Mouse (Mus musculus) lung, postnatal 0 days (tissue): ENCODE measurements around the gene Eva1a. TPM values are rescaled to one million over a fixed set of nuclear protein-coding genes. Genes with fewer than 3 reads are reported as not detected.

ENCODE experiments used
- ATAC-seq: fragments of 200-750 bp; cut with Nextera tagmentation; 2 replicates; pipeline ENCODE4 v1.8.0; 2017; ENCODE audit warnings: moderate library complexity
- DNase-seq: peaks from one replicate; pipeline ENCODE4 v3.0.0-alpha.2; 2016; ENCODE audit warnings: low spot score
- H3K27ac ChIP-seq: fragments of 300-500 bp; sonication (generic); 2 replicates; pipeline ENCODE4 v1.5.1; 2014; ENCODE audit warnings: antibody characterized with exemption, mild to moderate bottlenecking, low read length, mixed read lengths
- H3K27me3 ChIP-seq: fragments of 300-500 bp; sonication (generic); replicated peaks from 2 replicates; pipeline ENCODE4 v1.6.1; 2014; ENCODE audit warnings: low read length, mixed read lengths; ENCODE audit not compliant: insufficient read depth
- H3K36me3 ChIP-seq: fragments of 300-500 bp; sonication (generic); 2 replicates; pipeline ENCODE4 v1.6.1; 2014; ENCODE audit warnings: low read length, mixed read lengths; ENCODE audit not compliant: insufficient read depth
- H3K4me1 ChIP-seq: fragments of 300-500 bp; sonication (generic); 2 replicates; pipeline ENCODE4 v1.6.1; 2014; ENCODE audit warnings: antibody characterized with exemption, low read depth, low read length, mixed read lengths; ENCODE audit not compliant: insufficient read depth
- H3K4me2 ChIP-seq: fragments of 300-500 bp; sonication (generic); replicated peaks from 2 replicates; pipeline ENCODE4 v1.6.1; 2014; ENCODE audit warnings: low read depth, mild to moderate bottlenecking, low read length, moderate library complexity, mixed read lengths
- H3K4me3 ChIP-seq: fragments of 300-500 bp; sonication (generic); 2 replicates; pipeline ENCODE4 v1.5.1; 2014; ENCODE audit warnings: low read depth, low read length
- H3K9ac ChIP-seq: fragments of 300-500 bp; sonication (generic); replicated peaks from 2 replicates; pipeline ENCODE4 v1.6.1; 2014; ENCODE audit warnings: low read depth, mild to moderate bottlenecking
- H3K9me3 ChIP-seq: fragments of 300-500 bp; sonication (generic); 2 replicates; pipeline ENCODE4 v1.6.1; 2016; ENCODE audit warnings: low read length, mixed read lengths
- CTCF ChIP-seq: IDR thresholded peaks from 2 replicates; pipeline ENCODE4 v1.5.1; 2016; ENCODE audit warnings: antibody characterized with exemption, mild to moderate bottlenecking
- EP300 ChIP-seq: IDR thresholded peaks from 2 replicates; pipeline ENCODE4 v1.6.1; 2016; ENCODE audit warnings: antibody characterized with exemption, mild to moderate bottlenecking, control low read depth
- WGBS: fragments of 180-500 bp; shearing (Covaris S2); extraction: QIAGEN DNeasy Blood & Tissue Kit; methylation state at CpG from one replicate; pipeline ENCODE4 v1.1.7; 2014; 5-methylcytosine and 5-hydroxymethylcytosine counted together
- polyA plus RNA-seq: library from polyadenylated mRNA; unstranded; fragments of >200 nt; fragmentation: Nextera tagmentation; extraction: Ambion mirVana; gene quantifications from 2 replicates; pipeline ENCODE4 v1.2.1, GENCODE M21; 2015

Eva1a gene
- polyA plus RNA-seq, 1 experiment from 2014 or later: 29.5 TPM

- Histone ChIP-seq H3K9ac (no peak overlapping the region), H3K36me3 (no peaks in the 10 kb centered on the region), H3K9me3 (no peaks in the 10 kb centered on the region), H3K4me1 (no peaks in the 10 kb centered on the region), H3K27me3 (no peaks in the 10 kb centered on the region), H3K27ac (peak overlapping the region; percentile 60), H3K4me2 (no peak overlapping the region), H3K4me3 (no peak overlapping the region)
- peak; percentile 79 for DNase-seq
- 39% methylated on average over 14 of the region's 14 CpGs for WGBS
- TF ChIP-seq CTCF: no peak
- peak; percentile 42; the same call in 1 of the 2 replicates for TF ChIP-seq EP300
- ATAC-seq: peak; percentile 60
Observed at GRCm38 (mm10) chr6:82112127-82113090, 71.6 kb downstream of the Eva1a start.

- no peak for ATAC-seq
- Histone ChIP-seq H3K4me2 (no peak overlapping the region), H3K27me3 (no peaks in the 10 kb centered on the region), H3K4me1 (no peaks in the 10 kb centered on the region; the same call in 1 of the 2 replicates), H3K36me3 (no peaks in the 10 kb centered on the region), H3K27ac (no peak overlapping the region), H3K9ac (no peak overlapping the region), H3K9me3 (no peaks in the 10 kb centered on the region), H3K4me3 (no peak overlapping the region)
- 28% methylated on average over 3 of the region's 3 CpGs for WGBS
- TF ChIP-seq EP300: no peak
- TF ChIP-seq CTCF: no peak
- DNase-seq: no peak
Observed at GRCm38 (mm10) chr6:82115335-82115965, 74.6 kb downstream of the Eva1a start.

- TF ChIP-seq EP300 (no peak), CTCF (no peak)
- 50% methylated on average over 3 of the region's 3 CpGs for WGBS
- ATAC-seq: no peak
- H3K27me3 ChIP-seq: no peaks in the 10 kb centered on the region
- H3K36me3 ChIP-seq: no peaks in the 10 kb centered on the region
- DNase-seq: no peak
- H3K4me1 ChIP-seq: no peaks in the 10 kb centered on the region; the same call in 1 of the 2 replicates
- no peaks in the 10 kb centered on the region for H3K9me3 ChIP-seq
- H3K4me3 ChIP-seq: no peak overlapping the region
- no peak overlapping the region for H3K4me2 ChIP-seq
- no peak overlapping the region for H3K27ac ChIP-seq
- no peak overlapping the region for H3K9ac ChIP-seq
Observed at GRCm38 (mm10) chr6:82116176-82116575, 75.3 kb downstream of the Eva1a start.

GRCm38 (mm10) chr6:82117871-82118270, 77.0 kb downstream of the Eva1a start:
- WGBS: 85% methylated on average over 5 of the region's 5 CpGs
- DNase-seq: no peak
- H3K4me1 ChIP-seq: no peaks in the 10 kb centered on the region; the same call in 1 of the 2 replicates
- H3K9me3 ChIP-seq: no peaks in the 10 kb centered on the region
- H3K4me3 ChIP-seq: no peak overlapping the region
- no peak overlapping the region for H3K4me2 ChIP-seq
- H3K27me3 ChIP-seq: no peaks in the 10 kb centered on the region
- H3K36me3 ChIP-seq: no peaks in the 10 kb centered on the region
- no peak overlapping the region for H3K9ac ChIP-seq
- no peak overlapping the region for H3K27ac ChIP-seq
- no peak for ATAC-seq
- TF ChIP-seq EP300: no peak
- no peak for TF ChIP-seq CTCF

GRCm38 (mm10) chr6:82119322-82120162, 78.7 kb downstream of the Eva1a start:
- DNase-seq (peak; percentile 81), ATAC-seq (peak; percentile 90)
- Histone ChIP-seq H3K9me3 (no peaks in the 10 kb centered on the region), H3K27ac (no peak overlapping the region), H3K27me3 (no peaks in the 10 kb centered on the region), H3K4me2 (0 out of 2 replicates have a peak overlapping the region, but pooled peaks have one; percentile 29), H3K4me3 (peak overlapping the region; percentile 29; the same call in 1 of the 2 replicates), H3K9ac (no peak overlapping the region), H3K4me1 (no peaks in the 10 kb centered on the region; the same call in 1 of the 2 replicates), H3K36me3 (no peaks in the 10 kb centered on the region)
- 16% methylated on average over 16 of the region's 16 CpGs for WGBS
- TF ChIP-seq CTCF (peak; percentile 70), EP300 (no peak)
